Mouse (Mus musculus): ENCODE results near the gene Pnma1.

The Pnma1 gene

DNA sequence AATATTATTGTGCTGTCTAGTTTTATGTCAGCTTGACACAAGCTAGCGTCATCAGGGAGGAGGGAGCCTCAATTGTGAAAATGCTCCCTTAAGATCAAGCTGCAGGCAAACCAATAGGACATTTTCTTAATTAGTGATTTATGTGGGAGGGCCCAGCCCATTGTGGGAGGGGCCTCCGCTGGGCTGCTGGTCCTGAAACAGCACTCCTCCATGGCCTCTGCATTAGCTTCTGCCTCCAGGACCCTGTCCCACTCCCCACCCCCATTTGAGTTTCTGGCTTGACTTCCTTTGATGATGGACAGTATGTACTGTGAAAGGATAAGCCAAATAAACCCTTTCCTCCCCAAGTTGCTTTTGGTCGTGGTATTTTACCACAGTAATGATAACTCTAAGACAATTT is 41.3 kb downstream of the Pnma1 start:
- no peak for DNase-seq (ENCODE audit: low spot score)

DNA sequence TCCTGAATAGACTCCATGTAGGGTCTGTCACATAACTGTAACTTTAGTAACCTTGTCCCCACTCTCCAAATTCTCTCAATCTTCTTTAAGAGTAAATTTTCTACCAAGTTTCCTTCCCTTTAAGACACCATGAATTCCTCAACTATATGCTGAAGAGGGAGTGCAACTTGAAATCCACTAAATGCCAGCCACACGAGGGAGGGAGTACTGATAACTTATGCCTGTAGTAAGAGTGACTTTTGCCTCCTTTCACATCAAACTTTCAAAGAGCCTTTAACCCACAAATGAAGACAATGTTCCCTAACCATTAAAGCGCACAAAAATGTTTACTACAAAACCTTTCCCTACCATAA is 46.8 kb downstream of the Pnma1 start:
- no peak for DNase-seq (ENCODE audit: low spot score)

DNA sequence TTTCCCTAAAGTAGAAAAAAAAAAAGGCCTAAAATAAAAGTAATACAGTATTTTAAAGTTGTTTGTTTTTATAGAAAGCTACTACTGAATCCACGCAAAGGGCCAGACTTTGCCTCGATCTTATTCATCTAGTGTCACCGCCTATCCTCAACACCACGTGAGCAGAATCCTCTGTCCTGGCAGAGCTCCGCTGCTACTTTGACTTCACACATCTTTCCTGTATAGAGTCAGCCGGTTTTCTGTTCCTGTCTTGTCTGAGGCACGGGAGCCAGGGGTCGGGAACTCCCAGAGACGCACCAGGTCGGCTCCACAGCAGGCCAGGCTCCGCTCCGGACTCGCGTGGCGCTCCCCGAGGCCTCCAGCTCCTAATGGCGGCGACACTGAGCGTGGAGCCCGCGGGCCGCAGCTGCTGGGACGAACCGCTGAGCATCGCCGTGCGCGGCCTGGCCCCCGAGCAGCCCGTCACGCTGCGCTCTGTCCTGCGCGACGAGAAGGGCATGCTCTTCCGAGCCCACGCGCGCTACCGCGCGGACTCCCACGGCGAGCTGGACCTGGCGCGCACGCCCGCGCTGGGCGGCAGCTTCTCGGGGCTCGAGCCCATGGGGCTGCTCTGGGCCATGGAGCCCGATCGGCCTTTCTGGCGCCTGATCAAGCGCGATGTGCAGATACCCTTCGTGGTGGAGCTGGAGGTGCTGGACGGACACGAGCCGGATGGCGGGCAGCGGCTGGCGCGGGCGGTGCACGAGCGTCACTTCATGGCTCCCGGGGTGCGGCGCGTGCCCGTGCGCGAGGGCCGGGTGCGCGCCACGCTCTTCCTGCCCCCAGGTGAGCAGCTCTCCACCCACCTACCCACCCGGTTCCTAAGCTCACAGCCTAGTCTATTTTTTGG is 47.4 kb downstream of the Pnma1 start, which contains the start of gene Acot6:
Gene Acot6 (plus strand): TSS at position 51 of the 889 bp plus-strand sequence.
- peak; percentile 46 for DNase-seq (ENCODE audit: low spot score)

DNA sequence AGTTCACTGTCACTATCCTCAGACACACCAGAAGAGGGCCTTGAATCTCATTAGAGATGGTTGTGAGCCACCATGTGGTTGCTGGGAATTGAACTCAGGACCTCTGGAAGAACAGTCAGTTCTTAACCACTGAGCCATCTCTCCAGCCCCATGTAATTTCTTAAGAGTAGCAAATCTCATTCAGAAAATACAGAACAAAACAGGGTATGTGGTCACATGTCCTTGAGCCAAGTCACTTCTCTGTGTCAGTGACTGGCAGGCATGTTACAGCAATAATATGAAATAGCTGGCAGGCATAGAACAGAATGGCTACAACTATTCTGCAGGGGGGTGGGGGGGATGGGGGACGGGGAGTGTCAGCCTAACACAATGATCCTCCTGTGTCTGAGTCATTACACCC is 48.2 kb downstream of the Pnma1 start:
- no peak for DNase-seq (ENCODE audit: low spot score)

DNA sequence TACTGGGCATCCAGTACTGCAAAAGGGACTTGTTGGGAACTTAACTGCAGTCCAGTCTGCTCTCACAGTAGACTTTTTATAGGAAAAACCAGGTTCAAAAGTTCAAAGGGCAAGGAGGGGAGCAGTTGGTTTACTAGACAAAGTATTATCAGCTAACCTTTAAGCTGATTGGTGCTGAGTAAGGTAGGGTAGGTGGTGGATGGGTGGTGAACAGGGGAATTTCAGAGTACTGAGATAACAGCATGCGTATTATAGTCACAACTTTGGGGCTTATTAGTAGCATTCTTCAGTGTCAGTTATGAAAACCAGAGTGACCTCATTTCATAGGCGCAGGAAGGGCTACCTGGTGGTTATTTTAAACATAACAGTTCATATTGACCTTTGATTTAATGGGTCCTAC is 48.7 kb downstream of the Pnma1 start:
- no peak for DNase-seq (ENCODE audit: low spot score)
